ENCODE assay signal across 8 mouse cellular contexts in the genomic region with DNA sequence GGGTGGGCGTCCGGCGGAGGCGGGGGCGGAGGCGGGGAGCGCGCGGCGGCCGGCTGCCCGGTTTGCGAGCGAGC. TPM values are rescaled to one million over a fixed set of nuclear protein-coding genes. Genes with fewer than 3 reads are reported as not detected.
DNase-seq lines count a peak whose midpoint lies in the region; ATAC-seq and TF ChIP-seq lines count a peak whose summit lies in the region.

A gene (plus strand): TSS at position 41 of the 74 bp plus-strand sequence.

- peak within 1 kb of the TSS; percentile 66 for H3K4me2 ChIP-seq in embryonic facial prominence, embryonic 13.5 days
- peak within 1 kb of the TSS; percentile 51 for H3K4me2 ChIP-seq in limb, embryonic 11.5 days (ENCODE audit: low read depth, severe bottlenecking)

- 20% methylated on average over 12 of the region's 14 CpGs for WGBS in liver, adult 2 months
- 0% methylated on average over 14 of the region's 14 CpGs for WGBS in embryonic facial prominence, embryonic 13.5 days
- 0% methylated on average over 2 of the region's 14 CpGs for WGBS in limb, embryonic 11.5 days
- 19% methylated on average over 14 of the region's 14 CpGs for WGBS in olfactory bulb, adult 2 months

- intact Hi-C loops in heart, postnatal 10 days (cut with DNase I) = loop anchor here (5.0 kb wide), 5 partner anchors 35 to 465 kb away; no protein-coding TSS in a partner anchor

- TF ChIP-seq POLR2A in liver, adult 2 months (IDR thresholded peaks at IDR 0.05; ENCODE audit: extremely low read depth, insufficient read depth, low read length) = no peak
- no peak for TF ChIP-seq POLR2A in olfactory bulb, adult 2 months (IDR thresholded peaks at IDR 0.05; ENCODE audit: insufficient read depth, low read depth, low read length)

- no peaks in the 10 kb centered on the region for H3K9me3 ChIP-seq in embryonic facial prominence, embryonic 13.5 days
- no peaks in the 10 kb centered on the region for H3K9me3 ChIP-seq in limb, embryonic 11.5 days (ENCODE audit: control insufficient read depth, low read length)

- DNase-seq in liver, adult 2 months (ENCODE audit: extremely low read depth, low read depth, low spot score) = no peak
- DNase-seq in liver = no peak
- no peak for DNase-seq in heart, postnatal 10 days
- no peak for DNase-seq in limb, embryonic 11.5 days (ENCODE audit: low spot score)
- no peak for DNase-seq in spleen, postnatal 14 days (ENCODE audit: low spot score in 2 of 2)
- no peak for DNase-seq in kidney, adult 18-20 months

- peaks cover 3% of the 10 kb centered on the region; the same call in 1 of the 2 replicates for H3K4me1 ChIP-seq in liver, adult 2 months (ENCODE audit: control insufficient read depth, insufficient read depth, low read length)
- H3K4me1 ChIP-seq in embryonic facial prominence, embryonic 13.5 days = peaks cover 29% of the 10 kb centered on the region
- H3K4me1 ChIP-seq in limb, embryonic 11.5 days (ENCODE audit: control insufficient read depth, insufficient read depth, low read length) = peaks cover 5% of the 10 kb centered on the region
- H3K4me1 ChIP-seq in olfactory bulb, adult 2 months (ENCODE audit: control insufficient read depth, insufficient read depth, low read length) = peaks cover 4% of the 10 kb centered on the region

- H3K27ac ChIP-seq in liver, adult 2 months (replicated peaks; ENCODE audit: insufficient read depth, low read depth, low read length) = peak within 1 kb of the TSS; percentile 75
- peak within 1 kb of the TSS; percentile 98 for H3K27ac ChIP-seq in embryonic facial prominence, embryonic 13.5 days
- H3K27ac ChIP-seq in limb, embryonic 11.5 days (replicated peaks; ENCODE audit: low read depth, low read length) = peak within 1 kb of the TSS; percentile 97
- H3K27ac ChIP-seq in olfactory bulb, adult 2 months (ENCODE audit: insufficient read depth, low read depth, low read length) = peak within 1 kb of the TSS; percentile 96

- H3K9ac ChIP-seq in liver, adult 2 months (ENCODE audit: low read depth, low read length) = peak within 1 kb of the TSS; percentile 95
- H3K9ac ChIP-seq in embryonic facial prominence, embryonic 13.5 days = peak within 1 kb of the TSS; percentile 98
- H3K9ac ChIP-seq in limb, embryonic 11.5 days (ENCODE audit: low read length) = peak within 1 kb of the TSS; percentile 97

- ATAC-seq in embryonic facial prominence, embryonic 13.5 days (ENCODE audit: insufficient number of reproducible peaks, insufficient read depth, low FRiP score, low TSS enrichment, low read depth) = no peak
- no peak for ATAC-seq in limb, embryonic 11.5 days (ENCODE audit: insufficient number of reproducible peaks, low FRiP score, low TSS enrichment, low read depth)

- H3K27me3 ChIP-seq in liver, adult 2 months (ENCODE audit: control insufficient read depth, insufficient read depth, low read length) = no peaks in the 10 kb centered on the region
- H3K27me3 ChIP-seq in embryonic facial prominence, embryonic 13.5 days = no peaks in the 10 kb centered on the region
- H3K27me3 ChIP-seq in limb, embryonic 11.5 days (ENCODE audit: control insufficient read depth, insufficient read depth, low read length) = no peaks in the 10 kb centered on the region

- no peaks in the 10 kb centered on the region for H3K36me3 ChIP-seq in liver, adult 2 months (ENCODE audit: control insufficient read depth, insufficient read depth, low read length)
- no peaks in the 10 kb centered on the region for H3K36me3 ChIP-seq in embryonic facial prominence, embryonic 13.5 days
- H3K36me3 ChIP-seq in limb, embryonic 11.5 days (ENCODE audit: control insufficient read depth, insufficient read depth, low read length) = no peaks in the 10 kb centered on the region

- TF ChIP-seq CTCF in liver, adult 2 months (IDR thresholded peaks at IDR 0.05; ENCODE audit: low read depth, low read length) = no peak
- no peak for TF ChIP-seq CTCF in olfactory bulb, adult 2 months (IDR thresholded peaks at IDR 0.05; ENCODE audit: insufficient read depth, low read depth, low read length)

- H3K79me2 ChIP-seq in liver, adult 2 months (ENCODE audit: control insufficient read depth, insufficient read depth, low read length) = peaks cover 15% of the 10 kb centered on the region

- peak within 1 kb of the TSS; percentile 99 for H3K4me3 ChIP-seq in liver, adult 2 months (ENCODE audit: insufficient read depth, low read depth, low read length)
- H3K4me3 ChIP-seq in embryonic facial prominence, embryonic 13.5 days = peak within 1 kb of the TSS; percentile 92
- peak within 1 kb of the TSS; percentile 82 for H3K4me3 ChIP-seq in limb, embryonic 11.5 days (ENCODE audit: low read depth, low read length)
- peak within 1 kb of the TSS; percentile 99 for H3K4me3 ChIP-seq in olfactory bulb, adult 2 months (ENCODE audit: insufficient read depth, low read depth, low read length)

RNA-seq across cellular contexts. Expression of the gene that starts here (rescaled TPM):
- total RNA-seq in liver, adult 2 months (2014; rRNA removed) = 10.2 and 12.8 TPM in 2 replicates
- polyA plus RNA-seq in liver, adult 2 months (2012; rRNA removed) = 4.6 and 5.2 TPM in 2 replicates
- 29.9 and 34.6 TPM in 2 replicates for polyA plus RNA-seq in embryonic facial prominence, embryonic 13.5 days (2015; fragmentation: Nextera tagmentation; extraction: Ambion mirVana)
- total RNA-seq in heart, postnatal 10 days (2021) = 10 to 100 TPM; 37.3 to 38.1 TPM
- polyA plus RNA-seq in limb, embryonic 11.5 days (2014; fragmentation: Nextera tagmentation; extraction: Ambion mirVana) = 14.1 and 15.2 TPM in 2 replicates
- 135 and 244 TPM in 2 replicates for polyA plus RNA-seq in olfactory bulb, adult 2 months (2012; ENCODE audit: insufficient read depth, insufficient read length, low replicate concordance, missing spikeins)
